Mouse (Mus musculus): ENCODE measurements around the gene Crtc1.
A peak's percentile ranks its signal among the peaks of the same experiment; 100 is the strongest.

Crtc1 gene

GRCm38 (mm10) chr8:70394269-70394998 lies 44.9 kb downstream of the Crtc1 start:
- DNase-seq (ENCODE audit: inconsistent age in 2 of 2, low spot score in 1 of 2), result no peak

DNA sequence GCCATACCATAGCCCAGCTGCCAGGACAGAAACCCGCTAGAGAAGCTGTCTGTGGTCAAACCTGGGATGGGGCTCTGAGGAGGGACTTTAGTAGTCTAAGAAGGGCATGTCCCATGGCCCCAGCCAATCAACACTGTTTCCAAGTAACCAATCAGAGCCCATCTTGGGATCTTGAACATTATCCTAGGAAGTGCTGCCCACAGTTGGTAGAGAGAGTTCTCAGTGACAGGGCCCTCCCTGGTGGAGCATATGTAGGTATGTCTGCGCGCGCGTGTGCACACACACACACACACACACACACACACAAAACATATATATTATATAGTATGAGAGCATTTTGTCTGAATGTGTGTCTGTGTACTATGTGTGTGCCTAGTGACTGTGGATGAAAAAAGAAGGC lies 46.3 kb downstream of the Crtc1 start:
- DNase-seq (ENCODE audit: inconsistent age in 2 of 2, low spot score in 1 of 2), result no peak

- no peak for DNase-seq (ENCODE audit: inconsistent age in 2 of 2, low spot score in 1 of 2)
Observed at GRCm38 (mm10) chr8:70389678-70390077, 49.7 kb downstream of the Crtc1 start.

DNA sequence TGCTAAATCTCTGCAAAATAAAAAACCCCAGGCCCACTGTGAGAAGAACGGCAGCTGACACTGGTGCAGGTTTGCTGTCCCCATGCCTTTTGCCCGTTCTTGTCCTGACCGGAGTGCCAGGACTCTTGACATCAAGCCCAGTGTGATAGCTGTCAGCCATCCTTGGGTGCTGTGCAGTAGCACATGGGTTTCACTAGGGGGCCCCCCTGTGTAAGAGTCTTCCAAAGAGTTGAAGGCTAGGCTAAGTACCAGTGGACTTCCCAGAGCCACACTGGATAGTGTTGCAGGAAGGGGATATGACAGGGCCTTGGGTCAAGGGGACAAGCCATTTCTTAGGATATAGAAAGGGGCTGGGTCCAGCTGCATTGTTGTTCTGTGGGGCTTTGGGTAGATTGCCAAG lies 56.1 kb downstream of the Crtc1 start:
- peak; percentile 65 to 89 for DNase-seq (ENCODE audit: inconsistent age in 2 of 2, low spot score in 1 of 2)

DNA sequence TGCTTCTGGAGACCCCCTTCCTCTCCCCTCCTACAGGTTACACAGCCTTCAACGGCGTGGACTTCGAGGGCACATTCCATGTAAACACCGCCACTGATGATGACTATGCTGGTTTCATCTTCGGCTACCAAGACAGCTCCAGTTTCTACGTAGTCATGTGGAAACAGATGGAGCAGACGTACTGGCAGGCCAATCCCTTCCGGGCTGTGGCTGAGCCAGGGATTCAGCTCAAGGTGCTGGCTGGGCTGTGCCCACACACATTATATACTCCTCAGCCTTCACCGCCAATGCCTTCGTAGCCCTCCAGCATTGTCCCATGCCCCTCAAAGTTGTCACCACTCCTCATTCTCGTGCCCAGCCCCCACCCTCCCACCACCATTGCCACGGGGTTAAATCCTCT lies 59.3 kb downstream of the Crtc1 start:
- no peak for DNase-seq (ENCODE audit: inconsistent age in 2 of 2, low spot score in 1 of 2)

DNA sequence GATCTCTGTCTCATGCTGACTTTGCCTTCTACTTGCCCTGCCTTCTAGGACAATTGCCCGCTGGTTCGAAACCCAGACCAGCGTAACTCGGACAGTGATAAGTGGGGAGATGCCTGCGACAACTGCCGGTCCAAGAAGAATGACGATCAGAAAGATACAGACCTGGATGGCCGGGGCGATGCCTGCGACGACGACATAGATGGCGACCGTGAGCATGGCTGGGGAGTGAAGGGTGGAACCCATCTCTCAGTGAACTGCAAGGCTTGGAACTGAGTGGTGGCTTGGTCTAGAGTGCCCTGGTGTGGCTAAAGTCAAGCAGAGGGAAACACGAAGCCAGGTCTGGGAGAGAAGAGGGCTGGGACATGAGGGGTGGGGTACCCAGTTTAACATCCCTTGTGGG lies 62.3 kb downstream of the Crtc1 start:
- DNase-seq (ENCODE audit: inconsistent age in 2 of 2, low spot score in 1 of 2), result no peak

GRCm38 (mm10) chr8:70376275-70376741 lies 63.1 kb downstream of the Crtc1 start:
- no peak for DNase-seq (ENCODE audit: inconsistent age in 2 of 2, low spot score in 1 of 2)

GRCm38 (mm10) chr8:70375212-70375859 lies 64.0 kb downstream of the Crtc1 start:
- peak in 1 of 2 experiments; percentile 45 for DNase-seq (ENCODE audit: inconsistent age in 2 of 2, low spot score in 1 of 2)

- peak; percentile 83 to 93 for DNase-seq (ENCODE audit: inconsistent age in 2 of 2, low spot score in 1 of 2)
Observed at GRCm38 (mm10) chr8:70374318-70374927, 65.0 kb downstream of the Crtc1 start.

DNA sequence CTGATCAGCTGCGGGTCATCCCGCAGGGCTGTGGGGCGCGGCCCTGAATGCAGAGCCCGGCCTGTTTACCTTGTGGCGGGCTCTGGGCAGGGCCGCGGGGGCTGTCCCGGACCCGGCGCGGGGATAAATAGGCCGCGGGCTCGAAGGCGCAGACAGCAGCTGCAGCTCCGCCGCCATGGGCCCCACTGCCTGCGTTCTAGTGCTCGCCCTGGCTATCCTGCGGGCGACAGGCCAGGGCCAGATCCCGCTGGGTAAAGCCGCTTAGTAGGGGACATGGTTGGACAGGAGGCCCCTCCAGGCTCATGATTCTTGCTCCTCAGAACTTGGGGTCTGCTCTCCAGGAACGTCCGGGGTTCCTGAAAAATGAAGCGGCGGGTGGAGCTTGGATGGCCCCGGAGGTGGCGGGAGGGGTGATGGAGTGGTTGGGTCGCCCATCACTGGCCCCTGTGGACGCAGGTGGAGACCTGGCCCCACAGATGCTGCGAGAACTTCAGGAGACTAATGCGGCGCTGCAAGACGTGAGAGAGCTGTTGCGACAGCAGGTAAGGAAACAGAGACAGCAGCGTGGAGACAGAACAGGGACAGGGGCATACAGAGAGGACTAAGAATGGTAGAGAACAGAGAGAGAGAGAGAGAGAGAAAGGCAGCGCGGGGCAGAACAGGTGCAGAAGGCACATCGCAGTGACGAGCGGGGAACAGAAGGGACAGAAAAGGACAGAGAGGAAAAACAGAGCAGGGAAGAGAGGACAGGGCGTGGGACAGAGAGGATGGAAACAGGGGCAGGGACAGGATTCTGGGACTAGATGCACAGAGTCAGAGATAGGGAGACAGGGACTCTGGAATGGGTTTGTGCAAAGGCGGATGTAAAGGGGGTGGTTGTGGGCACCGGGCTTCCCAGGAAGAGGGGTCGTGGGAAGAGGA lies 65.7 kb downstream of the Crtc1 start, which contains the start of gene Comp:
Gene Comp, plus strand, starts transcription at position 162 of the 921 bp plus-strand sequence.
- DNase-seq (ENCODE audit: inconsistent age in 2 of 2, low spot score in 1 of 2), result no peak

GRCm38 (mm10) chr8:70371951-70372350 lies 67.4 kb downstream of the Crtc1 start:
- DNase-seq (ENCODE audit: inconsistent age in 2 of 2, low spot score in 1 of 2), result no peak

DNA sequence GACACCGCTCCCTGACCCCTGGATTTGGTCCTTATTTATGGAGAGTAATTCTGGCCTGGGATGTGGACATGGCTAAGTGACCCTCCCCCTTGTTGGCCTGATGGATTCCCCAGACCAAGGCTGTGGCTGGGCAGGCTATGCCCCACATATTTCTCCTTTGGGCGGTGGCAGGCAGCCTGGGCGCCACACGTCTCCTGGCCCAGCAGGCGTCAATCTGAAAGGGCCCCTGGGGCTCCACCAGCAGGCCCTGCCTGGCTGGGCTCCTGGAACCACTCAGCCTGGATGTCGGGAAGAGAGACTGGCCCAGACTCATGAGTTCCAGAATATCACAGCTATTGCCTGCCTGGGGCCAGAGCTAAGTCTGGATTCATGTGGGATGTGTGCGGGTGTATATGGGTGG lies 68.9 kb downstream of the Crtc1 start:
- no peak for DNase-seq (ENCODE audit: inconsistent age in 2 of 2, low spot score in 1 of 2)

- no peak for DNase-seq (ENCODE audit: inconsistent age in 2 of 2, low spot score in 1 of 2)
Observed at GRCm38 (mm10) chr8:70366588-70366987, 72.8 kb downstream of the Crtc1 start.

- DNase-seq (ENCODE audit: inconsistent age in 2 of 2, low spot score in 1 of 2), result peak in 1 of 2 experiments; percentile 61
Observed at GRCm38 (mm10) chr8:70364066-70364465, 75.3 kb downstream of the Crtc1 start.

- DNase-seq (ENCODE audit: inconsistent age in 2 of 2, low spot score in 1 of 2), result no peak
Observed at GRCm38 (mm10) chr8:70361484-70362032, 77.8 kb downstream of the Crtc1 start.

DNA sequence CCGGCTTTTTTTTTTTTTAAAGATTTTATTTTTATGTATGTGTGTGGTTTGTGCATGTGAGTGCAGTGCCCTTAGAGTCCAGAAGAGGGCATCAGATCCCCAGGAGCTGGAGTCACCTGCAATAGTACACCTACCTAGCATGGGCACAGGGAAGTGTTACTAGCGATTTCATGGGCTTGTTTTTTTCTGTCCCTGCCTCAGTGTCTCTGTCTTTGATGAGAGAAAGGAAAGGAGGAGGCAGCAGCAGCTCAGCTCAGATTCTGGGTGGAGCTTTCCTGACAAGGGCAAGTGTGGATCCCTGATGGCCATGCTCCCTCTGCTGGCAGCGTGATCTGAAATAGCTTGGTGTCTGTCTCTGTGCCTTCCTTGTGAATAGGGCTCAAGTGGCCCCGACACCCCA lies 78.6 kb downstream of the Crtc1 start:
- no peak for DNase-seq (ENCODE audit: inconsistent age in 2 of 2, low spot score in 1 of 2)

DNA sequence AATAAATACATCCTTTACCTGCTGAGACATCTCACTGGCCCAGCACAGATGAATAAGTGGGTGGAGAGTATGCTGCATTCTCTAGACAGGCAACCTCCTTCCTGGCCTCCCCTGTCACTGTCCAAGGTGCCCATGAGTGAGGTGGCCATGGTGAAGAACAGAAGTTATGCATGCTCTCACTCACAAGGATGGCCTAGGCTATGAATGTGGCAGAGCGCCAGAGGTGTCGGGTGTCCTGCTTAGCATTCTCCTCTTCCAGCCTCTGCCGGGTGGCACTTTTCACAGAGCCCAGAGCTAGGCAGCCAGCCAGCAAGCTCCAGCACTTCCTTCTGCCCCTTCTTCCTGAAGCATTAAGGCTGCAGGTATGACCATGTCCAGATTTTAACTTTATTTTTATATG lies 80.0 kb downstream of the Crtc1 start:
- DNase-seq (ENCODE audit: inconsistent age in 2 of 2, low spot score in 1 of 2), result no peak

GRCm38 (mm10) chr8:70356111-70356510 lies 83.3 kb downstream of the Crtc1 start:
- DNase-seq (ENCODE audit: inconsistent age in 2 of 2, low spot score in 1 of 2), result no peak

DNA sequence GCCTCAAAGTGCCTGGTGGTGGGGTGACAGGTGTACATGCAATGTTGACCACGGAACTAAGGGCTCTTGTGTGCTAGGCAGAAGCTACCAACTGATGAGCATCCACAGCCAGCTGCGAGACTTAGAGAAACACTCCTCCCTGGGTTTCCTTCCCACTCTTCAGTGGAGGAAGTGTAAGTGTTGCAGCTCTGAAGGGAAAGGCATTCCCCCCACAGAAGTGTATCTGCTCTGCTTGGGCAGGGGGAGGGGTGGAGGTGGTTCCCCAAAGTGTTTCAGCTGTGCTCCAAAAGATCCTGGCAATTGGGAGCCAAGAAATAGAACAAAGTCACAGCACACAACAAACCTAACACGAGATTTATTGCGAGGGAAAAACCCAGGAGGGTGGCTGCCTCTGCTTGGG lies 85.4 kb downstream of the Crtc1 start:
- DNase-seq (ENCODE audit: inconsistent age in 2 of 2, low spot score in 1 of 2), result no peak

GRCm38 (mm10) chr8:70353194-70353817 lies 86.1 kb downstream of the Crtc1 start, which contains the start of gene Upf1:
Gene Upf1, minus strand, starts transcription at chr8:70353278.
- peak; percentile 100 for DNase-seq (ENCODE audit: inconsistent age in 2 of 2, low spot score in 1 of 2)

Measured in adrenal gland, adult (tissue).